Mouse (Mus musculus) heart, embryonic 16.5 days (tissue): ENCODE data around the gene Mylk. TPM values are rescaled to one million over a fixed set of nuclear protein-coding genes. Genes with fewer than 3 reads are reported as not detected.

Experiments used
- ATAC-seq: fragments of 200-750 bp; cut with Nextera tagmentation; replicated peaks from 2 replicates; pipeline ENCODE4 v1.8.0; 2017; ENCODE audit warnings: moderate number of reproducible peaks; ENCODE audit not compliant: insufficient read depth, low FRiP score; ENCODE audit errors: extremely low read depth
- H3K27ac ChIP-seq: fragments of 300-500 bp; sonication (generic); 2 replicates; pipeline ENCODE4 v1.5.1; 2014; ENCODE audit warnings: mild to moderate bottlenecking, low read length, control low read depth, moderate library complexity
- H3K27me3 ChIP-seq: fragments of 300-500 bp; sonication (generic); 2 replicates; pipeline ENCODE4 v1.6.1; 2014; ENCODE audit warnings: low read length, mixed read lengths; ENCODE audit not compliant: control insufficient read depth, insufficient read depth
- H3K36me3 ChIP-seq: fragments of 300-500 bp; sonication (generic); 2 replicates; pipeline ENCODE4 v1.6.1; 2014; ENCODE audit not compliant: control insufficient read depth, insufficient read depth
- H3K4me1 ChIP-seq: fragments of 300-500 bp; sonication (generic); 2 replicates; pipeline ENCODE4 v1.6.1; 2014; ENCODE audit warnings: low read length, mixed read lengths; ENCODE audit not compliant: control insufficient read depth, insufficient read depth
- H3K4me2 ChIP-seq: fragments of 300-500 bp; sonication (generic); 2 replicates; pipeline ENCODE4 v1.6.1; 2014; ENCODE audit warnings: low read depth, mild to moderate bottlenecking, control low read depth, low read length
- H3K4me3 ChIP-seq: fragments of 300-500 bp; sonication (generic); 2 replicates; pipeline ENCODE4 v1.5.1; 2014; ENCODE audit warnings: mild to moderate bottlenecking, control low read depth, low read length
- H3K9ac ChIP-seq: fragments of 300-500 bp; sonication (generic); 2 replicates; pipeline ENCODE4 v1.6.1; 2014; ENCODE audit warnings: low read length, control low read depth
- H3K9me3 ChIP-seq: fragments of 300-500 bp; sonication (generic); replicated peaks from 2 replicates; pipeline ENCODE4 v1.6.1; 2016; ENCODE audit warnings: low read length; ENCODE audit not compliant: control insufficient read depth
- WGBS: fragments of 180-500 bp; shearing (Covaris S2); extraction: QIAGEN DNeasy Blood & Tissue Kit; methylation state at CpG from one replicate; pipeline ENCODE4 v1.1.7; 2014; 5-methylcytosine and 5-hydroxymethylcytosine counted together
- polyA plus RNA-seq: library from polyadenylated mRNA; unstranded; fragments of >200 nt; fragmentation: Nextera tagmentation; extraction: Ambion mirVana; gene quantifications from 2 replicates; pipeline ENCODE4 v1.2.1, GENCODE M21; 2015

Gene Mylk
- polyA plus RNA-seq, 1 experiment from 2014 or later = 14.2 TPM

GRCm38 (mm10) chr16:35024300-35024699, 279.3 kb downstream of the Mylk start:
- H3K4me2 ChIP-seq = no peak overlapping the region
- peaks cover 7% of the 10 kb centered on the region; the same call in 1 of the 2 replicates for H3K4me1 ChIP-seq
- no peak overlapping the region for H3K4me3 ChIP-seq
- peaks cover 3% of the 10 kb centered on the region for H3K27me3 ChIP-seq
- 87% methylated on average over 5 of the region's 5 CpGs for WGBS
- H3K36me3 ChIP-seq = peaks cover 5% of the 10 kb centered on the region; the same call in 1 of the 2 replicates
- H3K27ac ChIP-seq = no peak overlapping the region
- H3K9ac ChIP-seq = no peak overlapping the region
- H3K9me3 ChIP-seq = no peaks in the 10 kb centered on the region
- no peak for ATAC-seq

GRCm38 (mm10) chr16:35025347-35025746, 280.3 kb downstream of the Mylk start:
- H3K4me2 ChIP-seq = no peak overlapping the region
- H3K36me3 ChIP-seq = peaks cover 5% of the 10 kb centered on the region; the same call in 1 of the 2 replicates
- H3K27me3 ChIP-seq = peaks cover 3% of the 10 kb centered on the region
- no peak overlapping the region for H3K27ac ChIP-seq
- no peak for ATAC-seq
- 91% methylated on average over 4 of the region's 4 CpGs for WGBS
- H3K9ac ChIP-seq = no peak overlapping the region
- H3K9me3 ChIP-seq = no peaks in the 10 kb centered on the region
- H3K4me3 ChIP-seq = no peak overlapping the region
- peaks cover 7% of the 10 kb centered on the region; the same call in 1 of the 2 replicates for H3K4me1 ChIP-seq

- Histone ChIP-seq H3K4me3 (no peak overlapping the region), H3K27me3 (no peaks in the 10 kb centered on the region), H3K9me3 (no peaks in the 10 kb centered on the region), H3K4me1 (peaks cover 6% of the 10 kb centered on the region), H3K4me2 (no peak overlapping the region), H3K27ac (no peak overlapping the region), H3K36me3 (0 out of 2 replicates have a peak, but pooled peaks cover 2% of the 10 kb centered on the region), H3K9ac (no peak overlapping the region)
- ATAC-seq = no peak
- WGBS = 77% methylated on average over 3 of the region's 3 CpGs
These were observed 288.2 kb downstream of the Mylk start for GRCm38 (mm10) chr16:35033241-35033640.

GRCm38 (mm10) chr16:35033809-35034577, 289.0 kb downstream of the Mylk start:
- Histone ChIP-seq H3K9me3 (no peaks in the 10 kb centered on the region), H3K4me2 (no peak overlapping the region), H3K27ac (no peak overlapping the region), H3K4me3 (no peak overlapping the region), H3K36me3 (0 out of 2 replicates have a peak, but pooled peaks cover under 1% of the 10 kb centered on the region), H3K4me1 (peaks cover 6% of the 10 kb centered on the region), H3K27me3 (no peaks in the 10 kb centered on the region), H3K9ac (no peak overlapping the region)
- WGBS = 62% methylated on average over 8 of the region's 8 CpGs
- ATAC-seq = no peak

GRCm38 (mm10) chr16:35034971-35035370, 290.0 kb downstream of the Mylk start:
- H3K4me2 ChIP-seq = no peak overlapping the region
- H3K27me3 ChIP-seq = no peaks in the 10 kb centered on the region
- WGBS = 87% methylated on average over 5 of the region's 5 CpGs
- peaks cover 6% of the 10 kb centered on the region for H3K4me1 ChIP-seq
- no peak overlapping the region for H3K27ac ChIP-seq
- H3K36me3 ChIP-seq = peaks cover 4% of the 10 kb centered on the region; the same call in 1 of the 2 replicates
- no peak for ATAC-seq
- H3K4me3 ChIP-seq = no peak overlapping the region
- no peak overlapping the region for H3K9ac ChIP-seq
- H3K9me3 ChIP-seq = no peaks in the 10 kb centered on the region

- Histone ChIP-seq H3K36me3 (peaks cover 6% of the 10 kb centered on the region; the same call in 1 of the 2 replicates), H3K4me3 (no peak overlapping the region), H3K4me2 (no peak overlapping the region), H3K4me1 (no peaks in the 10 kb centered on the region), H3K9me3 (no peaks in the 10 kb centered on the region), H3K27ac (no peak overlapping the region), H3K27me3 (no peaks in the 10 kb centered on the region), H3K9ac (no peak overlapping the region)
- ATAC-seq = no peak
- 83% methylated on average over 5 of the region's 5 CpGs for WGBS
These were observed 291.7 kb downstream of the Mylk start for GRCm38 (mm10) chr16:35036754-35037153.

GRCm38 (mm10) chr16:35038343-35039057, 293.5 kb downstream of the Mylk start:
- Histone ChIP-seq H3K4me1 (no peaks in the 10 kb centered on the region), H3K36me3 (peaks cover 12% of the 10 kb centered on the region), H3K4me3 (no peak overlapping the region), H3K9me3 (no peaks in the 10 kb centered on the region), H3K4me2 (no peak overlapping the region), H3K27me3 (no peaks in the 10 kb centered on the region), H3K9ac (no peak overlapping the region), H3K27ac (no peak overlapping the region)
- WGBS = 40% methylated on average over 4 of the region's 4 CpGs
- no peak for ATAC-seq

GRCm38 (mm10) chr16:35040154-35040553, 295.1 kb downstream of the Mylk start:
- H3K9ac ChIP-seq = no peak overlapping the region
- ATAC-seq = no peak
- WGBS = 63% methylated on average over 1 of the region's 1 CpGs
- H3K9me3 ChIP-seq = no peaks in the 10 kb centered on the region
- no peaks in the 10 kb centered on the region for H3K4me1 ChIP-seq
- H3K4me2 ChIP-seq = no peak overlapping the region
- no peaks in the 10 kb centered on the region for H3K27me3 ChIP-seq
- H3K27ac ChIP-seq = no peak overlapping the region
- no peak overlapping the region for H3K4me3 ChIP-seq
- peaks cover 12% of the 10 kb centered on the region for H3K36me3 ChIP-seq

- H3K36me3 ChIP-seq = peaks cover 12% of the 10 kb centered on the region
- H3K4me1 ChIP-seq = no peaks in the 10 kb centered on the region
- no peaks in the 10 kb centered on the region for H3K9me3 ChIP-seq
- no peak overlapping the region for H3K4me3 ChIP-seq
- no peak for ATAC-seq
- H3K27me3 ChIP-seq = no peaks in the 10 kb centered on the region
- no peak overlapping the region for H3K27ac ChIP-seq
- H3K9ac ChIP-seq = no peak overlapping the region
- no peak overlapping the region for H3K4me2 ChIP-seq
- WGBS = 85% methylated on average over 7 of the region's 7 CpGs
These were observed 296.0 kb downstream of the Mylk start for GRCm38 (mm10) chr16:35041001-35041400.
